Comparison of ENCODE assay signal across 20 mouse cellular contexts in the genomic region with DNA sequence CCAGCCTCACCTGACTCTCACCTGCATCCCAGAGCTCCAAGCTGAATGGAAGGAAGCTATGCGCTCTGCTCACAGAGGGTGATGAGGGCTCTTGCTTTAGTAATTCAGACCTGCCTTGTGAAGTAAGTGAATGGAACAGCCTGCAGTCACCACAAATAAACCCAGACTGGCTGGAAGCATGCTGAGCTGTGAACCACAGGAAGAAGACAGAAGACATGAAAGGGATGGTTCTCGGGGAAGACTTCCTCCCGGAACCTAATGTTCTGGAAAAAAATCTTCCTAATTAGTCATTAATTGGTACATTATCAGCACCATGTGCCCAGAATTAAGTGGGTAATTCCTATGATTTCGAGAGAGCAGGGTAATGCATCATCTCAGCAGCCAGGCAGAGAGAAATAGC.
A peak's percentile ranks its signal among the peaks of the same experiment; 100 is the strongest.
DNase-seq lines count a peak whose midpoint lies in the region; ATAC-seq and TF ChIP-seq lines count a peak whose summit lies in the region.
"Had no signal": no experiment of that assay in that cellular context is flagged by ENCODE, and none has a peak within 500 bp of the region (broad histone marks: within the 10 kb centered on the region; RNA-seq: fewer than 3 reads in every experiment).

No protein-coding gene starts in this region.

- DNase-seq in hindbrain, embryonic 14.5 days (ENCODE audit: low spot score) = peak; percentile 41
- no peak for DNase-seq in hindbrain, embryonic 11.5 days (ENCODE audit: low spot score)
- no peak for DNase-seq in thymus, adult 2 months
- no peak for DNase-seq in thymus, postnatal 0 days (ENCODE audit: low spot score)
- no peak for DNase-seq in gastrocnemius, adult 8-10 months (ENCODE audit: low spot score in 2 of 2)
- DNase-seq: gastrocnemius, adult 2 months; heart, adult 11 months; heart, postnatal 4 days; kidney, postnatal 10 days; layer of hippocampus, adult 9-11 months; thymus, postnatal 14 days had no signal

- H3K36me3 ChIP-seq in hindbrain, embryonic 14.5 days (replicated peaks; ENCODE audit: control insufficient read depth, insufficient read depth) = no peaks in the 10 kb centered on the region
- no peaks in the 10 kb centered on the region for H3K36me3 ChIP-seq in hindbrain, embryonic 11.5 days (ENCODE audit: control insufficient read depth, insufficient read depth, low read length)
- no peaks in the 10 kb centered on the region for H3K36me3 ChIP-seq in thymus, adult 2 months (ENCODE audit: control insufficient read depth, insufficient read depth, low read length)
- H3K36me3 ChIP-seq in hindbrain, embryonic 16.5 days (ENCODE audit: control insufficient read depth, insufficient read depth, low read length) = no peaks in the 10 kb centered on the region
- H3K36me3 ChIP-seq: embryonic facial prominence, embryonic 10.5 days; liver, embryonic 15.5 days; midbrain, embryonic 13.5 days had no signal

- H3K4me1 ChIP-seq in hindbrain, embryonic 14.5 days (replicated peaks; ENCODE audit: control insufficient read depth, insufficient read depth, low read length) = peaks cover 12% of the 10 kb centered on the region
- H3K4me1 ChIP-seq in hindbrain, embryonic 11.5 days (replicated peaks; ENCODE audit: control insufficient read depth, insufficient read depth, low read length) = no peaks in the 10 kb centered on the region
- H3K4me1 ChIP-seq in thymus, adult 2 months (replicated peaks; ENCODE audit: control insufficient read depth, insufficient read depth, low read length) = peaks cover 45% of the 10 kb centered on the region
- peaks cover 3% of the 10 kb centered on the region; the same call in 1 of the 2 replicates for H3K4me1 ChIP-seq in hindbrain, embryonic 16.5 days (ENCODE audit: control insufficient read depth, insufficient read depth, low read depth, low read length)
- H3K4me1 ChIP-seq: liver, embryonic 15.5 days had no signal

- no peak overlapping the region for H3K4me3 ChIP-seq in hindbrain, embryonic 14.5 days (replicated peaks; ENCODE audit: low read length)
- no peak overlapping the region for H3K4me3 ChIP-seq in hindbrain, embryonic 11.5 days (ENCODE audit: low read depth, low read length)
- H3K4me3 ChIP-seq in thymus, adult 2 months (ENCODE audit: control insufficient read depth, insufficient read depth, low read length) = no peak overlapping the region
- H3K4me3 ChIP-seq in hindbrain, embryonic 16.5 days (ENCODE audit: low read length) = no peak overlapping the region
- H3K4me3 ChIP-seq: embryonic facial prominence, embryonic 10.5 days; erythroblast, embryonic 14.5 days; gastrocnemius, adult 2 months; liver, embryonic 15.5 days; midbrain, embryonic 13.5 days had no signal

- WGBS in hindbrain, embryonic 14.5 days = 59% methylated on average over 4 of the region's 4 CpGs
- WGBS in hindbrain, embryonic 11.5 days = 47% methylated on average over 4 of the region's 4 CpGs
- 55% methylated on average over 4 of the region's 4 CpGs for WGBS in thymus, adult 2 months
- WGBS in hindbrain, embryonic 16.5 days = 56% methylated on average over 4 of the region's 4 CpGs

- H3K27ac ChIP-seq in hindbrain, embryonic 14.5 days = no peak overlapping the region
- H3K27ac ChIP-seq in hindbrain, embryonic 11.5 days (ENCODE audit: low read depth, low read length) = no peak overlapping the region
- H3K27ac ChIP-seq in thymus, adult 2 months (ENCODE audit: control insufficient read depth, insufficient read depth, low read length) = peak overlapping the region; percentile 6; the same call in 1 of the 2 replicates
- H3K27ac ChIP-seq in hindbrain, embryonic 16.5 days (ENCODE audit: low read depth, low read length) = no peak overlapping the region
- H3K27ac ChIP-seq: embryonic facial prominence, embryonic 10.5 days; gastrocnemius, adult 2 months; liver, embryonic 15.5 days; midbrain, embryonic 13.5 days had no signal

- no peak overlapping the region for H3K9ac ChIP-seq in hindbrain, embryonic 14.5 days
- no peak overlapping the region for H3K9ac ChIP-seq in hindbrain, embryonic 11.5 days (ENCODE audit: low read depth, low read length)
- H3K9ac ChIP-seq in hindbrain, embryonic 16.5 days (ENCODE audit: low read depth, low read length) = no peak overlapping the region
- H3K9ac ChIP-seq: liver, embryonic 15.5 days; midbrain, embryonic 13.5 days had no signal

- TF ChIP-seq CTCF in thymus, adult 2 months (IDR thresholded peaks at IDR 0.05; ENCODE audit: borderline replicate concordance, control insufficient read depth, extremely low read depth, insufficient read depth, low read length, poor library complexity) = no peak

- TF ChIP-seq POLR2A in thymus, adult 2 months (IDR thresholded peaks at IDR 0.05; ENCODE audit: control insufficient read depth, extremely low read depth, insufficient read depth, low read length, poor library complexity) = no peak

- no peaks in the 10 kb centered on the region for H3K9me3 ChIP-seq in hindbrain, embryonic 14.5 days (ENCODE audit: control insufficient read depth, low read length)
- H3K9me3 ChIP-seq in hindbrain, embryonic 11.5 days (ENCODE audit: control insufficient read depth, low read length) = no peaks in the 10 kb centered on the region
- H3K9me3 ChIP-seq in hindbrain, embryonic 16.5 days (ENCODE audit: control insufficient read depth, low read length) = no peaks in the 10 kb centered on the region
- H3K9me3 ChIP-seq: embryonic facial prominence, embryonic 10.5 days; liver, embryonic 15.5 days; midbrain, embryonic 13.5 days had no signal

- no peak overlapping the region for H3K4me2 ChIP-seq in hindbrain, embryonic 14.5 days (replicated peaks)
- H3K4me2 ChIP-seq in hindbrain, embryonic 11.5 days (replicated peaks; ENCODE audit: low read depth, low read length) = no peak overlapping the region
- no peak overlapping the region for H3K4me2 ChIP-seq in hindbrain, embryonic 16.5 days (ENCODE audit: low read length)
- H3K4me2 ChIP-seq: liver, embryonic 15.5 days; midbrain, embryonic 13.5 days had no signal

- H3K27me3 ChIP-seq in hindbrain, embryonic 14.5 days (ENCODE audit: control insufficient read depth, insufficient read depth, low read length) = no peaks in the 10 kb centered on the region
- H3K27me3 ChIP-seq in hindbrain, embryonic 11.5 days (ENCODE audit: control insufficient read depth, insufficient read depth, low read length) = no peaks in the 10 kb centered on the region
- H3K27me3 ChIP-seq in thymus, adult 2 months (ENCODE audit: control insufficient read depth, insufficient read depth, low read length) = no peaks in the 10 kb centered on the region
- no peaks in the 10 kb centered on the region for H3K27me3 ChIP-seq in hindbrain, embryonic 16.5 days (replicated peaks; ENCODE audit: control insufficient read depth, insufficient read depth, low read length)
- H3K27me3 ChIP-seq: liver, embryonic 15.5 days; midbrain, embryonic 13.5 days had no signal

- peak; percentile 40; the same call in 1 of the 2 replicates for ATAC-seq in hindbrain, embryonic 14.5 days (ENCODE audit: low FRiP score)
- no peak for ATAC-seq in hindbrain, embryonic 11.5 days (ENCODE audit: low FRiP score)
- ATAC-seq in hindbrain, embryonic 16.5 days = peak; percentile 48
- no peak for ATAC-seq in erythroblast, adult 5-6 weeks (replicated peaks; ENCODE audit: low FRiP score, poor library complexity, severe bottlenecking)
- ATAC-seq: forebrain, embryonic 16.5 days; intestine, postnatal 0 days; lung, postnatal 0 days; midbrain, embryonic 13.5 days had no signal

Comparison
In these comparisons a context has a peak if more than half of its experiments do, and no peak if none do; other contexts are left out.
1. ATAC-seq: peak in hindbrain, embryonic 14.5 days (single experiment) and hindbrain, embryonic 16.5 days (single experiment); none in hindbrain, embryonic 11.5 days (single experiment) and erythroblast, adult 5-6 weeks (single experiment).